Mouse (Mus musculus) left cerebral cortex, adult 18-20 months (tissue): ENCODE data around the gene Eif3d. TPM values are rescaled to one million over a fixed set of nuclear protein-coding genes. Genes with fewer than 3 reads are reported as not detected.
"Not testable (repeated sequence)": the region's sequence is repeated elsewhere in the genome, so short reads cannot be mapped to it uniquely, and the experiment has no call there.

Experiments used
- DNase-seq, 2 experiments: peaks; one replicate each; pipeline ENCODE4 v3.0.0; 2021 to 2022; ENCODE audit warnings: low spot score in 2 of 2, mixed read lengths in 1 of 2
- long read RNA-seq, 2 experiments: library from polyadenylated mRNA; stranded (forward); transcript quantifications; one replicate each; pipeline ENCODE4 v2.0.0; 2021
- total RNA-seq, 2 experiments: library from RNA; stranded (reverse); gene quantifications; 2 replicates each; pipeline ENCODE4 v1.2.3; 2021

Gene Eif3d
- 100 to 1,000 TPM; 101 to 102 TPM for total RNA-seq
- long read RNA-seq, experiment 1, transcript Eif3d-201 (15 exons, 1,899 nt) = major isoform, 57 of 81 reads
- long read RNA-seq, experiment 1, partial matches to known transcripts = 8 of 81 reads
- long read RNA-seq, experiment 1, other reads (novel, unspliced or antisense) = 16 of 81 reads
- long read RNA-seq, experiment 2, transcript Eif3d-201 (15 exons, 1,899 nt) = major isoform, 54 of 71 reads
- long read RNA-seq, experiment 2, partial matches to known transcripts = 5 of 71 reads
- long read RNA-seq, experiment 2, other reads (novel, unspliced or antisense) = 12 of 71 reads

DNA sequence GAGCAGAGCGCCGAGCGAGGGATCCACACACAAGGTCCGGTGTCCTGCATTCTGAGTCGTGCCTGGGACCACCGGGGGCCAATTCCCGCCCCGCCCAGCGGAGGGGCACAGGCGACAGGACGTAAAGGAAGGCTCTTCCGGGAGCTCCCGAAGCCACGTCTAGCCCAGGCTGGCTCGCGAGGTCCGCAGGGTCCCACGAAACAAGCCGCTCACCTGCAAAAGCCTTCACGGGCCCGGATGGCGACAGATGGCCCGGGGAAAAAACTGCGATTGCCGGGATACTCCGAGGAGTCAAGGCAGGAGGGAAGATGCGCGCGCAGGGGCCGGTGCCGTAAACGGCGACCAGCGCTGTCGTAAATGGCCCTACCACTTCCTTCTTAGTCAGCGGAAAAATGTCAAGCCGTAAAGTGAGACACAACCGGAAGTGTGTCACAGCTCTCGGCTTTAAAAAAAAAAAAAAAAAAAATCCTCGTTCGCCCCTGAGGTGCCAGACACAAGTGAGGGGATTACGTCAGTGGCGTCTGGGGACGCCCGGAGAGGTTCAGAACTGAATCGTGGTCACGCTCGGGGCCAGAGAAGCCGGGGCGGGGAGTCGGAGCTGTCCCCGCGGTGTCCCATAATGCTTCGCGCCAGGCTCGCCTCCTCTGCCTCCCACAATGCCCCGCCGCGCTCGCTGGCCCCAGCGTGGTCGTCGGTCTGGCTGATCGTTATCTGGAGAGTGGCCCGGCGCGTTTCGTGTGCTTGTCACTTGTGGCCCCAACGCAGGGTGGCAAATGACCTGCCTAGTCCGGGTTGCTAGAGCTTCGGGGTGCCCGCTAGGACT lies at the start of gene Eif3d:
TSS of gene Eif3d (minus strand) at position 344 of the 823 bp plus-strand sequence.
- peak; percentile 97 to 98 for DNase-seq

DNA sequence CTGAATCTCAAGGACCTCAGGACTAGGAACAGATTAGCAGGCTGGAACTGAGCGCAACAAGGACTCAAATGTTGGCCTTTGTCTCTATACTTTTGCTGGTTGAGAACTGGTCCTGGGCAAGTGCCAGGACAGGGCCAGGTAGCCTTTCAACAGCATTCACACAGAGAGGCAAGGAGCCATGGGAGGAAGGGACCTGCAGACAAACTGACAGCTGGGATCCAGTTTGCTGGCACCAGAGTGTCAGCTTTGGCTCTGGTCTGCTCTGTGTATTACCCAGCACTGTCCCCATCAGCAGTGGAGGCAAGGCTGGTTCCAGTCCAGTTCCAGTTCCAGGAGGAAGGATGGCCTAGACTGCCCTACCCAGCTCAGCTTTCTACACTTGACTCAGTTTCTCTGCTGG lies 43.4 kb upstream of the Eif3d start:
- DNase-seq = no peak

DNA sequence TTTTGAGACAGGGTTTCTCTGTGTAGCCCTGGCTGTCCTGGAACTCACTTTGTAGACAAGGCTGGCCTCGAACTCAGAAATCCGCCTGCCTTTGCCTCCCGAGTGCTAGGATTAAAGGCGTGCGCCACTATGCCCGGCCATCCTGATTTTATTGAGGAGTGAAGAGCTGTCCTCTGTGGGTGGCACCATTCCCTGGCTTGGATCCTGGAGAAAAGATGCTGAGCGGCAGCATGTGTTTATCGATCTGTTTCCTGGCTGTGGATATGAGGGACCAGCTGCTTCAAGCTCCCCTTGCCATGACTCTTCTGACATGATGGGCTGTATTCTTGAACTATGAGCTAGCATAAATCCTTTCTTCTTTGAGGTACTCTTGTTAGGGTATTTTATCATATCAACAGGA lies 37.6 kb upstream of the Eif3d start:
- DNase-seq = not testable (repeated sequence)

GRCm38 (mm10) chr15:78003929-78004328 lies 33.3 kb upstream of the Eif3d start:
- DNase-seq = no peak

- no peak for DNase-seq
These were observed 30.8 kb upstream of the Eif3d start for GRCm38 (mm10) chr15:78001400-78001799.

DNA sequence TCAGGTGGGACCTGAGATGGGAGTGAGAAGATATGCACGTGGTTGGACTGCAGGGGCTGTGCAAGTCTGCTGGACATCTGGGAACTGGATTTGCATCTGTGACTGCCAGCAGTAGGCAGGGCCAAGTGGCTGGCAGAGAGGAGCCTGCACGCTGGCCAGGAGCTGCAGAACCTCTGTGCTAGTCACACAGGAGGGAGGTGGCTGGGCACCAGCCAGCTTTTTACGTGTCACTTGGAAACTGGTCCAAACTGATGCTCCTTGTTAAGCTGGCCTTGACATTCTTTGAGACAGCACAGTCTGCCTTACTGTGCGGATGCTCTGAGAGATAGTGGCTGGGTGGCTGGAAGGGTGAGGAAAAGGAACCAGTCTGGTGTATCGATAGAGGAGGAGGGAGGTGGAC lies 17.9 kb upstream of the Eif3d start:
- DNase-seq = peak in 1 of 2 experiments; percentile 42

DNA sequence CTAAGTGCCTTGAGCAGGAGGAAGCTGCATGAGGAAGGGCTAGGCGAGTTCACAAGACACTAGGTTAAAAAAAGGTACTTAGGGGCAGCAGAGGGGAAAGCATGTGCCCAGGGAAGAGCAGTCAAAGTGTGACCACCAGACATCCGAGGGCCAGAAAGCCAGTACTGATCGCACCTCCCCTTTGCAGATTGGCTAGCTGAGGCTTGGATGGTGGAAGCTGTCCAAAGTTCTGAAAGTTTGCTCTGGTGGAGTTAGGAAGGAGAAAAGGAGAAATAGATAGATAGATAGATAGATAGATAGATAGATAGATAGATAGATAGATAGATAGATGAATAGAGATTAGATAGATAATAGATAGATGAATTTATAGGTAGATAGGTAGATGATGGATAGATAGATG lies 12.8 kb upstream of the Eif3d start:
- DNase-seq = no peak

GRCm38 (mm10) chr15:77982195-77982939 lies 11.8 kb upstream of the Eif3d start:
- DNase-seq = peak; percentile 83 to 92

DNA sequence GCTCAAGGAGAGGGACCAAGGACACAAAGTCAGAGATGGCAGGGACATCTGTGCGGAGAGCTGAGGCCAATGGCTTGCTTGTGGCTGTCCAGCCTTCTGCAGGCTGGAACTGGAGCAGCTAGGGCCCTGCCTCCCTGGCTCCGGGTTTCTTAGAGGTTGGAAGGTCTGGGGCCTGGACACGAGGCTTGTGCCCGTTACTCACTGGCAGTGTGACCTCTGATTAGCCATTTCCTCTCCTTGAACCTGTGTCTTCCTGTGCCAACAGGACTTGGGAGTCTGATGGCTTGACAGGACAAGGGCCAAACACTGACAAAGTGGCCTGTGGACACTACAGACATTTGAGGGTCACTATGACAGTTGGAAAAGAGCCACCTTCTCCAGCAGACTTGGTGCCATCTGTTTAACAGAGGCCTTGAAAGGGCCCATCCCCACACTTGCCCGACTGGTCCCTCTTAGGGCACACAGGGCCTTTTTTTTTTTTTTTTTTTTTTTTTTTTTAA lies 10.6 kb upstream of the Eif3d start:
- DNase-seq = no peak

DNA sequence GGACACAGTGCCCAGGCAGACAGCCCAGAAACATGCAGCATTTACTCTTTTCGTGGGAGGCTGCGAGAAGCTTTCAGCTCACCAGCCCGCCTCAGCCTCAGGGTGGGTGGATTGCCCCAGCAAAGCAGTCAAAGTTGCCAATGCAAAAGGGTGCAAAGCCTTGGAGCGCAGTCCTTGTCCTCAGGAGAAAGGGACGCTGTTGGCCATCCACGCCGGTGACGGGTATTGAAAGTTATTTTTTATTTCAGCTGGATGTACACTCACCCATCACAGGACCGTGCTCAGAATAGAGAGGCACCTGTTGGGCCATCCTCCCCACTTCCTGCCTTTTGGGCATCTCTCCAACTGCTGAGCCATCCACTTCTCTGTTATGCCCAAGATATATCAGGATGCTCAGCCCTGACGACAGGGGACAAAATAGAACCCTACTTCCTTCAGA lies 8.8 kb upstream of the Eif3d start:
- DNase-seq = peak; percentile 71 to 80

DNA sequence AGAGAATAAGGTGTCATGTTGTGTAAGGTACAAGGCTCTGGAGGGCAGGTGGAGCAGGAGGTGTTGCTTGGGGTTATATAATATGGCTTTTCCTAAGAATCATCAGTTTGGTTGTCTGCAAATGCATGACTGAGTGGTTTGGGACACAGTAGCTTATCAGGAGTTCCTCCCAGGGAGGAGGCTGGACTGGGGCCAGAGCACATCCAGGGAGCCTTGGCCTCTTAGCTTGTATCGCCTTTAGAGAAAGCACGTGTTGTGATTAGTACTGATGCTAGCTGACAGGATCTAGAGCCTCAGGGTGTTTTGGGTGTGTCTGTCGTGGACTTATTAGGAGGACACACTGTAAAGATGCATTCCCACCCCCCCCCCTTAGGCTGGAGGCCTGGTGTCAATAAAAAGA lies 7.0 kb upstream of the Eif3d start:
- DNase-seq = no peak

- DNase-seq = no peak
These were observed 3.7 kb upstream of the Eif3d start for GRCm38 (mm10) chr15:77974165-77974841.

DNA sequence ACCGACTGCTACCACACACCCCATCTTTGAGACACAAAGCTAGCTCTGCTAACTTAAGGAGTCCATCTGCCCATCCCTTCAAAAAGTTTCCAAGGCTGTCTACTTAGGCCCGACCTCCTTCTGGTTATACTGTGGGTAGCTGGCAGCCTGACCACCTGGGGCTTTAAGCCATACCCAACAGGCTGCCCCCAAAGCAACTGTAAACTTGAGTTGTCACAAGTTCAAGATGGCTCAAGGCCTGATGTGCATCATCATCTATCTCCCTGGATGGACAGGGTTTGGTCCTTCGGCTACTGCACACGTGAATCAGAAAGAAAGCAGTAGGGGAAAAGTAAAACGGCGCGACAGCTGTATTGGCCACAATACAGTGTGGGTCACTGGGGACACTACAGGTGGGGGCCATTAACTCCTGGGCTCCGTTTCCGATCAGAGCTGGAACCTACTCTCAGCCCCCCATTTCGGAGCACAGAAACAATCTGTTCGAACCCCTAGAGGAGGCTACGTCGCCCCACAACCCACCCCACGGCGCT lies 608 bp downstream of the Eif3d start:
- DNase-seq = no peak

DNA sequence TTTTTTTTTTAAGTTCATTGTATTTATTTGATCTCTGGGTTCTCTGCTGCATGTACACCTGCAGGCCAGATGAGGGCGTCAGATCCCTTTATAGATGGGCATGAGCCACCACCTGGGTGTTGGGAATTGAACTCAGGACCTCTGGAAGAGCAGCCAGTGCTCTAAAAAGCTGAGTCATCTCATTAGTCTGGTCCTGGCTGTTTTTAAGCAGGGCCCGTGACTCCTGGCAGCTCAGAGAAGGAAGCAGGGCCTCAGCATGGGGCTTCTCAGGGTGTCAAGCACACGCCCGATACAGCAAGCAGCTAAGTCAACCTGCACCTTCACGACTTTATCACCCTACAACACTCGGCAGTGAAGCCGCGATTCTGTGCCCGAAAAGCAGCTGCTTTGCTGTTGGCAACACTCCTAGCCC lies 5.5 kb downstream of the Eif3d start:
- no peak for DNase-seq

GRCm38 (mm10) chr15:77962447-77962846 lies 8.2 kb downstream of the Eif3d start:
- DNase-seq = no peak

DNA sequence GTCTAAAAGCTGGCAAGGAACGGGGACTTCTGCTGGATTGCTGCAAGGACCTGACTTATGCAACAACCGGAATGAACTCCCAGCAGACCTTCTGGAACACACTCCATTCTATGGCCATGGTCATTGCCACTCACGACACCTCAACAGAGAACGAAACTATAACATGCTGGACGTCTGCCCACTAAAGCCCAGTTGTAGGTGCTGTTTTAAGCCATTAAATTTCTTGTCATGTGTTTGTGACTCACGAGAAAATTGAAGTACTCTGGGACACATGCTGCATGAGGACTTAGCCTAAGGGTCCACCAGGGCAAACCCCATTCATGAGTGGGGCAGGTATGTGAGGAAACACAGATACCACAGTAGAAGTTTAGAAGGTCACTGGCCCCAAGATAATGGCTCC lies 9.9 kb downstream of the Eif3d start:
- DNase-seq = no peak

DNA sequence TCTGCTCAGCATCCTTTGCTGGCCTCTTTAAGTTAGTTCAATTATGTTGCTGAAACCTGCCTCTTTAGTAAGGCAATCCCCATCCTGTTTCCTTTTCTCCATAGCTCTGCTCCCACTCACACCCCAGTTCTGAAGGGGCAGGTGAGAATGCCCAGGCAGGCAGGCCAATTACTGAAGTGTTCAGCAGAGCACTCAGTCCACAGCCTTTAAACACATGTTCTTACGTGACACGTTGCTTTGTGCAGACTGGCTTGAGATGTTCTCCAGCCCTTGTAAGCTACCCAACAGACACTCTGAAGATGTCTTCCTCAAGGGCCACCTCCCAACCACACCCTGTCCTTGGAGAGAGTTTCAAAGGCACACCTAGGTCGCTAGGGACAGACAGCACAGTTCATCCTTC lies 12.5 kb downstream of the Eif3d start:
- no peak for DNase-seq

DNA sequence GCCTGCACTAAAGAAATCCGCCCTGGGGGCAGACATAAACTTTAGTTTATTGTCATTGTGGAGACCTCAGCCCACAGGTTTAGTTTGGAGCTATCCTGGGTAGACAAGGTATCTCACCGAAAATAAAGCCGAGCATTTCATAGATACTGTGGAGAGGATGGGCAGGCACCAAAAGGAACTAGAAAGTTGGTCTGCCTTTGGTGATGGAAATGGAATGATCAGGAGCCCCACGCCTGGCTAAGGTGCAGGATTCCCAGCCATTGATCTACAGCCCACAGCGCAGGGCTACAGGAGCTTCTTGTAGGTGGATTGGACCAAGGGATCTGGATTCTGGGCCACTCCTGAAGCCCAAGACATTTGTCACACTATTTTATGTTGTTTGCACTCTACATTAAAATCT lies 13.0 kb downstream of the Eif3d start:
- DNase-seq = no peak

DNA sequence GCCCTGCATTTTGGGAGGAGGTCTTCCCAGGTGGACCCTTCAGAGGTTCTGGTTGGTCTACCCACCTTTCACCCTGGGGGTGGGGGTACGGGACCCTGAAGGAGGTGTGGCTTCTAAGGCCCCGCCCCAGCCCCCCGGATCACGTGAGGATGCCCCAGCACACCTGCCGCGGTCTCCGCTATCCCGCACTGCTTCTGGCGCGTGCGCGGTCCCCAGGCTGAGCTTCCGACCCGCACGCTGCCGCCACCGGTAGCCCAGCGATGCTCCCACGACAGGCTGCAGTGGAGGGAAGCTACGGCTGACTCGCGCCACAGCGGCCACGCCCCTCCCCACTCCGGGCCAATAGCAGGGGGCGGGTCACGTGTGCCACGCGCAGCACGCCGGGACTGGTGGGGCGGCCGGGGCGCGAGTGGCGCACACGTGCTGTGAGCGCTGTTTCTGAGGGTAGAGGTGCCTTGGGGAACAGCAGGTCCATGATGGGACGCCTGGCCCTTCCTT lies 14.2 kb downstream of the Eif3d start, which contains the start of gene Foxred2:
TSS of gene Foxred2 (minus strand) at position 319 of the 498 bp plus-strand sequence.
- DNase-seq = peak; percentile 83 to 89
